Mouse (Mus musculus) small intestine, adult 2 months (tissue): ENCODE measurements around the gene Tnfrsf21.

Source experiments
- CTCF ChIP-seq: fragments of 200-500 bp; IDR thresholded peaks from 2 replicates; pipeline ENCODE4 v1.5.1; 2012; ENCODE audit warnings: low read depth, mild to moderate bottlenecking, control low read depth, inconsistent platforms, low read length, moderate library complexity, mixed read lengths; ENCODE audit not compliant: insufficient replicate concordance, insufficient read length; ENCODE audit errors: extremely low read depth
- POLR2A ChIP-seq: fragments of 200-500 bp; IDR thresholded peaks from 2 replicates; pipeline ENCODE4 v1.6.1; 2012; ENCODE audit warnings: low read depth, mild to moderate bottlenecking, control low read depth, inconsistent platforms, low read length, moderate library complexity

DNA sequence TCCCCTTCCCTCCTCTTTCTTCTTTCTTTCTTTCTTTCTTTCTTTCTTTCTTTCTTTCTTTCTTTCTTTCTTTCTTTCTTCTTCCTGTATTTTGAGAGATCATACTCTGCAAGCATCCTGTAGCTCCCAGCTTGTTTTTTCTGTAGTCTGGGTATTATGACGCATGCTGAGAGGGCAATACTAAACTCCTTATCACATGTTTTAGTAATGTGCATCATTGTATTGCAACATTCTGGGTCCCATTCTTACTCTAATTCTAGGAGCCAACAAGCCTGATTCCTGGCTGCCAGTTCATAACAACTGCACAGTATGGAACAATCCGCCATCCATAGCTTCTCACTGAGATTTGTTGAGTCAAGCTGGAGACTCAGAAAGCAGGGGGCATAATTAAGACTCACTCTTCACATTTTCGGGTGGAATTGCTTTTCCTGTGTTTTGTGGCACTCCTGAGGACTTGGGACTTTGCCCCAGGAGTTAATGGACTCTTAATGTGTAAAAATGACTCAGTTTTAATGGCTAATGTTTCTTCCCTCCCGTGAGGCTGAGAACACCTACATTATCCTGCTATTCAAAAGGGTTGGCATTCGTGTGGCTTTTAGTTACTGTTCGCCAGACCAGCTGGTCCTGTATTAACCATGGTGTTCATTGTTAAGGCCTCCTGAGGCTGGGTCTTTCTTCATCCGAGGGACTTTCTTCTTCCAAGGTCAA, 52.6 kb downstream of the Tnfrsf21 start:
- TF ChIP-seq POLR2A (no peak), CTCF (no peak)
